Mouse (Mus musculus) left cerebral cortex, adult 11 months (tissue): ENCODE measurements around the gene S100a1.

Source experiments
- DNase-seq: peaks from one replicate; pipeline ENCODE4 v3.0.0; 2022; ENCODE audit warnings: low spot score

S100a1 gene

DNA sequence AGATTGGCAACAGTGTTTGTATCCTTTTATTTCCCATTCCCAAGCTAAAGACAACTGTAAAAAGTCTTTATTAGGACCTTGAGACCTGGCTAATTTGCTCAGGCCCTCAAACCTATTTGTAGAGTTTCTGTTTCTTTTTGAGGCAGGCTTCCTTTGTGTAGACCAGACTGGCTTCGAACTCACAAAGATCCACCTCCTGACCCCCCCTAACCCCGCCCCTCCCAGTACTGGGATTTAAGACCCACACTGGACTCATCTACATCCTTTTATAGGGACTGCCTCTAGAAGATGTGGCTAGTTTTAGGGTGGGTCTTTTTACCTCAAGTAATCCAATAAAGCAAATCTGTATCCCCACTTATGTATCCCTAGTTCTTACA is 4.5 kb downstream of the S100a1 start:
- DNase-seq, result no peak

DNA sequence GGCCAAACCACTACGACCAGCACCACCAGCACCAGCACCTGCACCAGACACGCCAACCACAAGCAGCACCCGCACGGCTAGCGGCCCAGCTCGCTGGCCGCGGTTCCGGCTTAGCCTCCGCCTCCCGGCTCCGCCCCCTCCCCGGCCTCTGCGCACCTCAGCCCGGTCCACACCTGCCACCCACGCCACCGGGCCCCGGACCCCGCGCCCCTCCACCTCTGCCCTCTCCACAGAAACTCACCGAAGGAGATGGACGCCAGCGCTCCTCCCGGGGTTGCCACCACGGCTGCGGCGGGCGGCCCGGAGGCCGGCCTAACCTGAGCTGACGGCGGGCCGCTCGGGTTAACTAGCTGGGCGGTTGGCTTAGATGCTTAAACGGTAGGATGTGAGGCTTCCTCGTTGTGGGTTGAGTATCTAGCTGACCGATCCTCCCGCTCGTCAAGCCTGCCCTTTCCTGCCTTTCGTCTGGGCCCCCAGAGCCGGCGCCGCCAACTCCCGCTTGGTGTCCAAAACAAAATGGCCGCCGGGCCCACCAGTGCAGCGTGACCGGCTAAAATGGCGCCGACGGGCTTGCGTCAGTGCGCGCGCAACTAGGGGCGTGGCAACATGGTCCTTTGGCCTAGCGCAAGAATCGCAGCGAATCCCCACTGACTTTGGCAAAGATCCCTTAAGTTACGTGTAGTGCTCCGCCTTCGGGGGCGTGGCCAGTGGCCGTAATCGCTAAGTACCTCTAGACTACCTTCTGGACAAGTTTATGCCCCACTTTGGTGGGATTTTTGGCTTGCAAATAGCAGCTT is 5.0 kb downstream of the S100a1 start, which contains the start of gene Chtop:
Gene Chtop (minus strand): TSS at position 549 of the 797 bp plus-strand sequence.
- peak; percentile 97 for DNase-seq

DNA sequence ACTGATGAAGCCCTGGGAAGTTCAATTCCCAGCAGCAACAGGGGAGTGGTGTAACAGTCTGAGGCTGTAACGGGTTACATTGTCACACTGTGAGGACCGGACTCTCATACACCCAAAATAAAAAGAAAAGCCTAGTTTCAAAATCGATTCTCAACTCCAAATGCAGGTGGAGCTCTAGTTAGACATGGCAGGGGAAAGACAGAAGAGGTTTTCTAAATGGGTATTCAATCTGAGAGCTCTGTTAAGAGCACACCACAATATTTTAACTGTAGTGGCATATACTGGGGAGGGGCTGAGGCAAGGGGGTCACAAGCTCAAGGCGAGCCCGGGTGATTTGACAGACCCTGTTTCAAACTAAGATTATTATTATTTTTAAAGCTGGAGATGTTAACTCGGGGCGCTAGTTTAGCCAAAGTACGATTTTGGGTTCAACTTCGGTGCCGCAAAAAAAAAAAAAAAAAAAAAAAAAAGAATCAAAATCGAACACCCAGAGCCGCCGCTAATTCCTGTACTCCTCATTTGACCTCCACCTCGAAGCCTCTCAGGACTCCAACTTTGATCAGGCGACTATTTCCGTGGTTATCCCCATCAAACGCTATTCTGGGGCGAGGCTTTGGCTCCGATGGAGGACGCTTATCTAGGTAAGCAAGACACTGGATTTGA is 5.8 kb downstream of the S100a1 start:
- DNase-seq, result no peak

DNA sequence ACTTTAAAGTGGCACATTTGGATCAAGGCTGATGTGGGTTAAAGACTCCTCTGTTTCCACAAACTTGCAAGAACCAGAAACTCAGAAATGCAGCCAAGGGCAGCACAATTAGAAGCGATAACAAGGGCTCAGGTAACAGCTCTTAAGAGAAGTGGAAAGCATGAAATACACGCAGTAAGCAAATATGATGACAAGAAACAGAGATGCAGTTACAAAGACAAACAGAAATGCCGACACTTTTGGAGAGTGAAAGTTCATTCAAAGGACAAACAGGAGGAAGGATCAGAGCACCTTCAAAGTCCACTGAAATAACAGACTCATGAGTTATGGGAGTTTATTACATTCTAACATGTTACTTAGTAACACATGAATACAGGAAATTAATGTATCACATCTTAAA is 7.8 kb downstream of the S100a1 start:
- DNase-seq, result no peak

DNA sequence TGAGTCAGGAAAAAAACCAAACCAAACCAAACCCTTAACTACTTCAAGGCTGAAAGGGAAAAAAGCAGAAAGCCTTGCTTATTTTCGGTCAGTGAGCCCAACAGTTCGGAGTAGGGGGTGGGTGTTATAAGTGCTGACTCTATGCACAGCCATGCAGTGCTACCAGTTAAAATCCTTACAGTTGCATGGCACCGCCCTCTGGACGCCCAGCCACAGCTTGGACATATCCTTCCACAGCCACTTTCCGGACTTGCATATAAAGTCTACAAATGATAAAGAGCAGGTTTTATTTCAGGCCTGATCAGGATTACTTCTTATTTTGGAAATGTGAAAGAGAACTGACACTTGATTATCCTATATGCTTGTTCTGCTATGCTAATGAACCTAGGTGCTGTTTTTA is 9.0 kb downstream of the S100a1 start:
- no peak for DNase-seq

DNA sequence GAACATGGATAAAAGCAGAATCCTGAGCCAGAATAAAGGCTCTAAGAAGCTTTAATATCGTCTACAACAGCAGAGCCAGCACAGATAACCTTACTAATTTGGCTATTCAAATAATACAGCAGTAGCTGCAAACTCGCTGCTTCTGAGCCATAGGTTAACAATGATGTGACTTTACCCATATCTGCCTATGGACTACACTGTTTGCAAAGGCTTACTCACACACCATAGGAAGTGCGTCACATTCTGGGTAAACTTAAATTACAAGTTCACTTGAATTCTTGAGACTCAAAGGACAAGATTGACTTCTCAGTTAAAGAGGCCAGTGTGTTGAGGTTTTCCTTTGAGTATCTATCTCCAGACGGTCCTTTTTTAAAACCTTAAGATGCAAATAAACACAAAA is 10.7 kb downstream of the S100a1 start:
- DNase-seq, result no peak

DNA sequence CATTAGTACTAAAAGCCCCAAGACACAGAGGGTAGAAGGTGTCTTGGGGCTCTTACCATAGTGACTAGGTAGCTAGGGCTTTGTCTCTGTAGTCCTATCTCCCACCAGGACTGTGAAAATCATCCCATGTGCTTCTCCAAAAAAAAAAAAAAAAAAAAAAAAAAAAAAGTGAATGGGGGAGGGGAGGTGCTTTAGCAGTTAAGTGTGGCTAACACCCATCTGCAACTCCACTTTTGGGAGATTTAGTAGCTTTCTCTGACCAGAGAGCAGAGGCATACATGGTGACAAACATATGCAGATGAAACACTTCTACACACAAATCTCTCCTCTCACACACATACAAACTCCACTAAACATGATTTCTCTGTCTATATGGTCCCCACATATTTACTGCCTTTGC is 16.6 kb downstream of the S100a1 start:
- no peak for DNase-seq

DNA sequence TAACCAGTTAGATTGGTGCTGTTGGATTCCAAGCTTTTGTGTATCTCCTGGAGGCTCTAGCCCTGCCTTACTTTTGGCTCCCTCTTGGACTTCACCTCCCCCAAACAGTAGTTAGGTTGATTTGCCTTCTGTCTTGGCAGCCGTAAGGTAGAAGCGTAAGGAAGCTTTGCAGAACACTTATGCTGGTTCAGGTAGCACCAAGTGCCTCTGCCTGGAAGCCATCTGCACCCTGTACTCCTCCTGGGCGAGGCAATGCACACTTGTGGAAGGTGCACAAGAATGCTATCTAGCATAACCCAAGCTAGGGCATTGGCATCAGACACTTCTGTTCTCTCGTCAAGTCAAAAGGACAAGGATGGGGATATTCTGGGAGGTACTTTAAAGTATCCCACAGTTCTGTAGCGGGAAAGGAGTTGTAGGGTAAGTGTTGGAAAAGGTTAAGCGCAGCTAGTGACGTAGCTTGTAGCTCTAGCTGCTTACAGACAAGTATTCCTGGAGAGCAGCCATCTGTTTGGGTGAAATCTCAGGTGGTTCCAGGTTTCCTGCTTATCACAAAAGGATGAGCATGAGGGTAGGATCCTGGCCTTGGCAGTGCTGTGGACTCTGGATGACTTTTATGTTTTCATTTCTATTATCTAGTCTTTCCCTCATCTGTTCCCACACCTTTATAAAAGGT is 18.2 kb downstream of the S100a1 start:
- DNase-seq, result no peak

DNA sequence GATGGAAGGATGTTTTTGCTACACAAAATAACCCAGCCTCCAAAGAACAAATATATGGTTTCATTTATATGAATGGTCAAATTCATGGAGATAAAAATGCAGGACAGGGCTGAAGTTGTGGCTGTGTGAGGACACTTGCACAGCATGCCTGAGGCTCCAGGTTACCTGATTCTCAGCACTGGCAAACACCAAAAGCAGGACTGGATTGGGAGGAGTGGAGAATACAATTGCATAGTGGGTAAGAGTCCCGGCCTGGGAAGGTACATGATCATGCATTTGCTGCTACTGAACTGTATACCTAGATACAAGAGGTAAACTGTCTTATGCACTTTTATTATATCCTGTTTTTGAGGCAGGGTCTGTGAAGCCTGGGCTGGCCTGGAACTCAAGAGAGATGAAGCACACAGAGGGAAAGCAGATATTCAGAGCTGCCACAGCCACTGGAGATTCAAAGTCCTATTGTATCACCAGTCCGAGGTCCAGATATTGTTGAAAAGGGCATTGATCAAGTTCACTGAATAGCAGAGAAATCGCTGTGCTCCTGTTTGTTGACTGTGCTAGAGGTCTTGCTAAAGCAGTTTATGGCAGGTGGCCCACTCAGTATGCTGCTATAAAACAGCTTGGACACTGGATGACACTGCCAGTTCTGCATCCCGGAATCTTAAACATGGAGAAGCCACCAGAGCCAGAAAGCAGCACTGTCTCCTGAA is 20.2 kb downstream of the S100a1 start:
- no peak for DNase-seq

DNA sequence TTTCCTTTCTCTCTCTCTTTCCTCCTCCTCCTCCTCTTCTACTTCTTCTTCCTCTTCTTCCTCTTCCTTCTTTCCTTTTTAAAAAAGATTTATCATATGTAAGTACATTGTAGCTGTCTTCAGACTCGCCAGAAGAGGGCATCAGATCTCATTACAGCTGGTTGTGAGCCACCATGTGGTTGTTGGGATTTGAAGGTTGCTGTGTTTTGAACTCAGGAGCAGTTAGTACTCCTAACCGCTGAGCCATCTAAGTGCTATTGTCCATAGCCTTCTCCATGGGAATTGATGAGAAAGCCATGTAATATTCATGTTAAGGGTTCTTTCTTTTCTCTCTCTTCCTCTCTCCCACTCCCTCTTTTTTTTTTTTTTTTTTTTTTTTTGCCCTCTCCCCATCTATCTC is 22.8 kb downstream of the S100a1 start:
- DNase-seq, result no peak

DNA sequence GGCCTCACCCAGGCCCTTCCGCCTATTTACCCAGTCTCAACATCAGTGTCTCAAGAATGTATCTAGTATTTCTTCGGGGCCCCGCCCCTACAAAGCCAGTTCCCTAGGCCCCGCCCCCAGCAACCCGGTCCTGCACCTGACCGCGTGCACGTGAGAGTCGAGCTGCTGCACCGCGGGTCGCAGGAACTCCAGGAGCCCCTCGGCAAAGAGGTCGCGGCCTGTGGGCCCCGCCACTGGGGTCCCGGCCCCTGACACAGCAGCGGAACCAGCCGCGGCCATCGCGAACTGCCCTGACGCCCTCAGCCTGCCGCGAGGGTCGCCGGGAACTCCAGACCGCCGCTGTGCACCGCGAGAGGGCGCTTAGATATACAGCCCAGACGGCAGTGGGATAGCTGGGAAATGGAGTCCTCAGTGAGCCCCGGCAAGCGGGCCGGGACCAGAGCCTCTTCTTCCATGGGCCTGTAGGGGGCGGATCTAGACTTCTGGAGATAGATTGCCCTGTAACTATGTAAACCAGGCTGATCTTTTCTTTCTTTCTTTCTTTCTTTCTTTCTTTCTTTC is 23.4 kb downstream of the S100a1 start, which contains the start of gene Snapin:
Gene Snapin (minus strand): TSS at position 338 of the 561 bp plus-strand sequence.
- DNase-seq, result peak; percentile 93

DNA sequence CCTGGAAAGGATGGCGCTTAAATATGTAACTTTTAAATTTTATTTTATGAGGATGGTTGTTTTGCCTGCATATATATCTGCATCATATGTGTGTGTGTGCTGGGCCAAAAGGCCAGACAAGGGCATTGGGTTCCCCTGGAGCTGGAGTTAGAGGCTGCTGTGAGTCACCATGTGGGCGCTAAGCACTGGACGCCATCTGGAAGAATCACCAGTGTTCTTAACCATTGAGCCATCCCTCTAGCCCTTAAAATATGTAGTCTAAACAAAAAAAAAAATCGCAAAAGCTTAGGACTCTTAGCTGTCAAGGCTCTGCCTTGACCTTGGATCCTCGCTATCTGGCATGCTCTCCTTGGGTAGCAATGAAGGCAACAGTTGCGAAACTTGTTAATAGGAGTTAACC is 25.6 kb downstream of the S100a1 start:
- DNase-seq, result no peak

DNA sequence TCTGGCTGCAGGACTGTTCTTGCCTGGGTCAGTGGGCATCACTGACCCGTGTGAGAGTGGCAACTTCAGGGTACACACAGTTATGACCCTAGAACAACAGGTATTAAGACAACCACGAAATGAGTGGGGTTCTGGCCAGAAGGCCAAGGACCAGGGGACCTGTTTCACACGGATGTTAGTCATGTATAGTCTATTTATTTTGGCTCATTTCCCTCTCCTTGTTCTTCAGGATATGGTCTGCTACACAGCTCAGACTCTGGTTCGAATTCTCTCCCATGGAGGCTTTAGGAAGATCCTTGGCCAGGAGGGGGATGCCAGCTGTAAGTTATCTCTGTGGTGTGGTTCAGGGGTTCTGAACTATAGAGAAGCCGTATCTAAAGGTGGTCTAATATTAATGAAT is 27.2 kb downstream of the S100a1 start:
- no peak for DNase-seq

DNA sequence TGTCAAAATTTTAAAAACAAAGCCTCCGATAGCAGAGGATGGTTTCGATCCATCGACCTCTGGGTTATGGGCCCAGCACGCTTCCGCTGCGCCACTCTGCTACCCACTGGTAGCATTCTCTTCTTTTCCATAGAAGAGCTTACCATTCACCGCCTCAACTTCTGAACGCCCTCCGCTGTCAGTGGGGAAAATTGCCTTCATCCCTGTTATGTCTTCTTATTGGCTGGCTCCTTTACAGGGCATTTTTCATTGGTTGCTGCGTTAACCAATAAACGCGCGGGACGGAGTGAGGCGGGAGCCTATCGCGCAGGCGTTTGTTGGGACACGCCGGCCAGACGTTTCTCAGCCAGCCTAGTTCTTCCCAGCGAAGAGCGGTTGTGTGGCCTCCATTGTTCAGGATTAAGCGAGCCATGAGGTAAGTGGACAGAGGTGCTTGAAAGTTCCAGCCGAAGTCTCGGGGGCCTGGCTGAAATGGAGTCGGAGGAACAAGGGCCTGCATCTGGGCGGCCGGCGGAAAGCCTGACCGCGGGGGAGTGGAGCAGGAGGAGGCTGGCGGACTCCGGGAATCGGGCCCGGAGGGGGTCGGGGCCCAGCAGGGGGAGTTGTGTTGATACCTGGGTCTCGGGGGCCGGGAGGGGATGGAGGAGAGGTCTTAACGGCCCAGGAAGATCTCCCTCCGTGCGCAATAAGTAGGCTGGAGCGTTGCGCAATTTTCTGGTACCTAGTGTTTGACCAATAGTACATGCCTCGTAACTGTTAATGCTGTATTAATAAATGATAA is 38.2 kb downstream of the S100a1 start, which contains the start of gene Ilf2:
Gene Ilf2 (plus strand): TSS at position 296 of the 781 bp plus-strand sequence.
- peak; percentile 96 for DNase-seq

DNA sequence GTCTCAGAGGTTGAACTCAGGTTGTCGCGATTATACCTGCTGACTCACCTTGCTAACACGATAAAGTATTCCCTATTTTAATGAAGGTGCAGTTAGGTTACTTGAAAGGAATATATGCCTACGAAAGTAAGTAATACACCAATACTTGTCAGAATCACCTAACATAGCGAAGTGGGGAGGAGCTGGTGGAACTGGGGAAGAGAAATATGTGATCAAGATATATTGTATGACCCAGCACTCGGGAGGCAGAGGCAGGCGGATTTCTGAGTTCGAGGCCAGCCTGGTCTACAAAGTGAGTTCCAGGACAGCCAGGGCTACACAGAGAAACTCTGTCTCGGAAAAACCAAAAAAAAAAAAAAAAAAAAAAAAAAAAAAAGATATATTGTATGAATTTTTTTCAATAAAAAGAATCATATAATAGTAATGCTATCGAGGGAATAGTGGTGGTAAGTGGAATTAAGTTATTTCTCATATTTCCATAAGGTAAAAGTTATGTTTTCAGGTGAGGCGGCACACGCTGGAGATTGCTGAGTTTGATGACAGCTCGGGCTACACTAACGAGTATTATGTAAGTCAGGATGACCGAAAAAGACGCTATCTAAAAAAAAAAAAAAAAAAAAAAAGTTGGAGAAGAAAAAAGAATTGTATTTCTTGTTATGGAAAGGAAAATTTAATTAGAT is 38.9 kb downstream of the S100a1 start:
- DNase-seq, result no peak

DNA sequence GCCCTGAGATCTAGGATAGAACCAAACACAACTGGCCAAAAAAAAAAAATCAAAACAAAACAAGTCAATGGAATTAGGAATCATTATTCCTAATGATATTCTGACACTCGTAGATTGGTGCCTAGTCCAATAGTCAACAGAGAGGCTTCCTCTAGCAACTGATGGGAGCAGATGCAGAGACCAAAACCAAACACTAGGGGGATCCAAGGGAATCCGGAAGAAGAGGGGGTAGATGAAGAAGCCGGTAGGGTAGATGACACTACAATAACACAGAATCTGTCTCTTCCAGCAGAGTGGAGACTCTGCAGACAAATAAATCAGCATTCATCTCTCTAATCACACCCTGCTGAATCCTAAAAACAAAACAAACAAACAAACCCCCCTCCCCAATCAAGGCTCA is 42.0 kb downstream of the S100a1 start:
- DNase-seq, result no peak

DNA sequence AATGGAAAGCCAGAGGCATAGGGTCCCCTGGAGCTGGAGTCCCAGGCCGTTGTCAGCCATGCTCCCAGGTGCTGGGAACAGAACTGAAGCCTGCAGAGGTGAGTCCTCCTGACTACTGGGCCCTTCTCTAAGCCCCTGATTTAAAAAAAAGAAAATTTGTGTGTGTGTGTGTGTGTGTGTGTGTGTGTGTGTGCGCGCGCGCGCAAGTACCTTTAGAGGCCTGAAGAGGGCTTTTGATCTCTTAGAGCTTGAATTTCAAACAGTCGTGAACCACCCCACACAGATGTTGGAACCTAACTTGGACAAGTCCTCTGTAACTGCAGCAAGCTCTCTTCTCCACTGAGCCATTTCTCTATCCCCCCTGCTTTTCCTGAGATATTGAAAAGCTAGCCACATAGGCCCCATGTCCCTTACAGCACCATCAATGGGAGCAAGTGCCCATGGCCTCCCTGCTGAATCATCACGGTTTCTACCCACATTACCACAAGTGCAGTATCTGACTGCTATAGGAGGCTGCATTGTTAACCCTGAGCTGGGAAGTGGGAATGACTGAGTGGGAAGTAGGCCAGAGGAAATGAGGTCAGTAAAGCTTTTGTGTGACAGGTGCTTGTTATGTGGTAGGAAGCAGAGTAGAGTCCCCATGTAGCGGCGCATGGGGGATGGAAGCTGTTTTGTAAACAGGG is 46.4 kb downstream of the S100a1 start:
- no peak for DNase-seq

DNA sequence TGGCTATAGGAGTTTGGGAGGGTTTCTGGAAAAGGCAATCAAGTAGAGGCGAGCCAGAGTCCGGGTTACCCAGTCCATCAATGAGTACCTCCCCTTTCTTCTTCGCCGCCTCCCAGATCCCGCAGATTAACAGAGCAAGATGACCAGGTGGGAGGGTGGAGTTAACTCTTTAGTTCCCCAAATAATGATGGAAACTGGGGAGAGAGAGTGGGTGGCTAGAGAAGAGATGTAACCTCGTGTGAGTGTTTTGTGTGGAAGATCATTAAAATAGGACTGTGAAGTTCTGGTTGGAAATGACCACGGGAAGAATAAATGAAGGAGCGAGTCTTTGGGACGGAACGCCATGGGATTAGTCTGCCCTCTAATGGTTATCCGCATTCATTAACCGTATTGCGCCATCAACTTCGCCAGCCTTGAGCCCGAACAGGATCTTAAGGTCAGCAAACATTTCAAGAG is 47.9 kb downstream of the S100a1 start:
- no peak for DNase-seq

DNA sequence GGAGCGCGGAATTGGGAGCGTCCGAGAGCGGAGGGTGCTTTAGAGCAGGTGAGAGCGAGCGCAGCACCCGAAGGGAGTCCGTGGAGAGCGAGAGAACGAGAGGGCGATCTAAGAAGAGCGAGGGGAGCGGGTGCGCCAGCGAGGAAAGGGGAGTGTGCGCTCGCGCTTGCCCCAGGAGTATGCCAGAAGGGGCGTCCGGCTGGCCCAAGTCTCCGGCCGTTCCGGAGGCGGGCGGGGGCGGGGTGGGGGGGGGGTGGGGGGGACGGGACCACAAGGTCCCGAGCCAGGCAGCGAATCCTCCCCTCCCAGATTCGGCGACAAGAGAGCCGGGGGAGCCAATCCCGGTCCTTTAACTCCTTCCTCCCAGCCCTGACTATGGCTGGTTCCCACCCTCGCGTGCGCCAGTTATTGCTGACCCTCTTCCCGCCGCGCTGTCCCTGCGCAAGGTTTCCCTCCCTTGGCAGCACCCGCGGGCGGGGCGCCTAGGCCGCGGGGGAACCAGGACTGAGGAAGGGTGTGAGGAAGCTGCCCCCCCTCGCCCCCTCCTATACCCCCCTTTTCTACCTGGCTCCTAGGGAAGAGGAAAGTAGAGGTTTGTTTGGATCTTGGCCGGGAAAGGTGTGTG is 48.4 kb downstream of the S100a1 start, which contains the start of gene Npr1:
Gene Npr1 (minus strand): TSS at position 181 of the 625 bp plus-strand sequence.
- DNase-seq, result no peak
